Mouse (Mus musculus) heart, embryonic 12.5 days (tissue): Measurements from ENCODE around the gene Zfp865. TPM values are rescaled to one million over a fixed set of nuclear protein-coding genes. Genes with fewer than 3 reads are reported as not detected.

ENCODE experiments used
- ATAC-seq: fragments of 200-750 bp; cut with Nextera tagmentation; 2 replicates; pipeline ENCODE4 v1.8.0; 2017; ENCODE audit warnings: moderate TSS enrichment, moderate library complexity; ENCODE audit not compliant: insufficient number of reproducible peaks, low FRiP score
- H3K27ac ChIP-seq: fragments of 300-500 bp; sonication (generic); 2 replicates; pipeline ENCODE4 v1.5.1; 2016; ENCODE audit warnings: mild to moderate bottlenecking, moderate library complexity; ENCODE audit not compliant: poor library complexity, severe bottlenecking
- H3K27me3 ChIP-seq: fragments of 300-500 bp; sonication (generic); replicated peaks from 2 replicates; pipeline ENCODE4 v1.6.1; 2016; ENCODE audit warnings: mild to moderate bottlenecking, moderate library complexity
- H3K36me3 ChIP-seq: fragments of 300-500 bp; sonication (generic); 2 replicates; pipeline ENCODE4 v1.6.1; 2016; ENCODE audit warnings: mild to moderate bottlenecking, moderate library complexity
- H3K4me1 ChIP-seq: fragments of 300-500 bp; sonication (generic); replicated peaks from 2 replicates; pipeline ENCODE4 v1.6.1; 2016; ENCODE audit warnings: mild to moderate bottlenecking
- H3K4me2 ChIP-seq: fragments of 300-500 bp; sonication (generic); 2 replicates; pipeline ENCODE4 v1.6.1; 2016; ENCODE audit warnings: mild to moderate bottlenecking, moderate library complexity
- H3K4me3 ChIP-seq: fragments of 300-500 bp; sonication (generic); 2 replicates; pipeline ENCODE4 v1.5.1; 2016; ENCODE audit warnings: mild to moderate bottlenecking
- H3K9ac ChIP-seq: fragments of 300-500 bp; sonication (generic); 2 replicates; pipeline ENCODE4 v1.6.1; 2016; ENCODE audit warnings: mild to moderate bottlenecking, moderate library complexity
- H3K9me3 ChIP-seq: fragments of 300-500 bp; sonication (generic); replicated peaks from 2 replicates; pipeline ENCODE4 v1.6.1; 2016; ENCODE audit warnings: mild to moderate bottlenecking, moderate library complexity
- WGBS: fragments of 180-500 bp; shearing (Covaris S2); methylation state at CpG from one replicate; pipeline ENCODE4 v1.1.7; 2016; 5-methylcytosine and 5-hydroxymethylcytosine counted together
- polyA plus RNA-seq: library from polyadenylated mRNA; unstranded; fragments of >200 nt; fragmentation: Nextera tagmentation; extraction: Ambion mirVana; gene quantifications from 2 replicates; pipeline ENCODE4 v1.2.1, GENCODE M21; 2016

Gene Zfp865
- polyA plus RNA-seq, 1 experiment from 2014 or later, result 5.1 TPM

DNA sequence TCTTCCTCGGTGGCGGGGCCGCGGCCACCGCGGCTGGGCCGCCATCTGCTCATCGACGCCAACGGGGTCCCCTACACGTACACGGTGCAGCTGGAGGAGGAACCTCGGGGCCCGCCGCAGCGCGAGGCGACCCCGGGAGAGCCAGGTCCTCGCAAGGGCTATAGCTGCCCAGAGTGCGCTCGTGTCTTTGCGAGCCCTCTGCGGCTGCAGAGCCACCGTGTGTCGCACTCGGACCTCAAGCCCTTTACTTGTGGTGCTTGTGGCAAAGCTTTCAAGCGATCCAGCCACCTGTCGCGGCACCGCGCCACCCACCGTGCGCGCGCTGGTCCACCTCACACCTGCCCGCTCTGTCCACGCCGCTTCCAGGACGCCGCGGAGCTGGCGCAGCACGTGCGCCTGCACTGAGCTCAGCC is 32.8 kb downstream of the Zfp865 start:
- ATAC-seq, result no peak
- Histone ChIP-seq H3K4me1 (peaks cover 41% of the 10 kb centered on the region), H3K27me3 (peaks cover 64% of the 10 kb centered on the region), H3K27ac (no peak overlapping the region), H3K9me3 (no peaks in the 10 kb centered on the region), H3K4me3 (peak overlapping the region; percentile 91), H3K4me2 (peak overlapping the region; percentile 88), H3K9ac (peak overlapping the region; percentile 88), H3K36me3 (no peaks in the 10 kb centered on the region)
- 6% methylated on average over 45 of the region's 45 CpGs for WGBS

DNA sequence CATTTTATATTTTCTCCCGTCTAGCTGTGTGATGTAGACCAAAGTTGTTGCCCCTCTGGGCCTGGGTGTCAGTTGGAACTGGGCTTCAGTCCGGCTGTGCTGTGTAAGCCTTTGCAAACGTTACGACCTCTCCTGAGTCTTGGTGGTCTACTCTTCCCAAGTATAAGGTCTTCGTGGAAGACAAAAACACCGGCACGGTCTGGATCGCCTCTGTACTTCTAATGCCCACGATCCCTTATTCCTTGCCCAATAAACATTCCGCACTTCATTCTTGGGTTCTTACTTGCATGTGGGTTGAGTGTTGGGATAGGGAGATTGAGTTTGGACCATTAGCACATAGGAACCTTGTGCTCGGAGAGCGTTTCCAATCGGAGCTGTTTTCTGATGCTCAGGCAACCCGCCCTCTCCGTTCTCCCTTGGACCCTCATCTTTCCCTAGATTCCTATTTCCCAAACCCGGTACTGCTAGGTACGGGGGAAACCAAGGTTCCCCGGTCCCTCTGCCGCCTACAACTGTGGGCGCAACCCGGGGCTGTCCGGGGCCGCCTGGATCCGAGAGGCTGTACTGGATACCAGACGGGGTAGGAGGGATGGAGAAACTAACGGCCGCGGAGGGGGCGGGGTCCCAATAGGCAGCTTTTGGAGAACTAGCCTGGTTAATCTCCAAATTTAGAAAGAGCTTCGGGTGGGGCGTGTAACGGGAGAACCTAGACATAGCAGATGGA is 33.4 kb downstream of the Zfp865 start:
- H3K9ac ChIP-seq, result peak overlapping the region; percentile 47
- WGBS, result 7% methylated on average over 32 of the region's 32 CpGs
- H3K36me3 ChIP-seq, result no peaks in the 10 kb centered on the region
- peak overlapping the region; percentile 88 for H3K4me2 ChIP-seq
- no peaks in the 10 kb centered on the region for H3K9me3 ChIP-seq
- peak overlapping the region; percentile 91 for H3K4me3 ChIP-seq
- no peak for ATAC-seq
- H3K27ac ChIP-seq, result no peak overlapping the region
- H3K27me3 ChIP-seq, result peaks cover 70% of the 10 kb centered on the region
- H3K4me1 ChIP-seq, result peaks cover 41% of the 10 kb centered on the region

DNA sequence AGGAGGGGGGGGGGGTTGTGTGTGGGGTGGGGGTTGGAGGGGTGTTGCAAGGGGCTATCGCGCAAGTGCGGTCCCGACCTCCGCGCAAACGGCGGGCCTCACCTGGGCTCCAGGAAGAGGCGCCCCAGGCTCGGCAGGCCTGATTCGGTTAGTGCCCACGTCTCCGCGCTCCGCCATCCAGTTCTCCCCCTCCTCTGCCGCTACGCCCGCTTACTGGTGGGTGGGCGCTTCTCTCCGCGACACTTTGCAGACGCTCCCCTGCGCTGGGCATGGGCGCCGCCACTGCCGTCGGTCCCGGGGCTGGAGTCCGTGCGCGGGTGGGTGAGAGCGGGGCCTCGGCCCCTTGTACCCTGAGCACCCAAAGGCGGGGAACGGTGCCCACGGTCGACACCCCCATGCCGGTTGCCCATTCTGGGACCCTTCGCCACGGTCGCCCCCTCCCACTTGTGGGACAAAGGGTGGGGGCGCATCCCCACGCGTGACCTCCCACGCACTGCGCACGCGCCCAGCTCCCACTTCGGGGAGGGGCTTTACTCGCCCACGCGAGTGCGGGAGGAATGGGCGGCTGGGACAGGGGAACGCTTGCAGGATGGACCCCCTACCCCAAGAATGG is 36.6 kb downstream of the Zfp865 start:
- ATAC-seq, result no peak
- peak overlapping the region; percentile 64 for H3K4me2 ChIP-seq
- no peaks in the 10 kb centered on the region for H3K9me3 ChIP-seq
- H3K4me1 ChIP-seq, result peaks cover 42% of the 10 kb centered on the region
- H3K36me3 ChIP-seq, result no peaks in the 10 kb centered on the region
- 3% methylated on average over 44 of the region's 55 CpGs for WGBS
- peak overlapping the region; percentile 42 for H3K4me3 ChIP-seq
- no peak overlapping the region for H3K27ac ChIP-seq
- peaks cover 72% of the 10 kb centered on the region for H3K27me3 ChIP-seq
- peak overlapping the region; percentile 57 for H3K9ac ChIP-seq

DNA sequence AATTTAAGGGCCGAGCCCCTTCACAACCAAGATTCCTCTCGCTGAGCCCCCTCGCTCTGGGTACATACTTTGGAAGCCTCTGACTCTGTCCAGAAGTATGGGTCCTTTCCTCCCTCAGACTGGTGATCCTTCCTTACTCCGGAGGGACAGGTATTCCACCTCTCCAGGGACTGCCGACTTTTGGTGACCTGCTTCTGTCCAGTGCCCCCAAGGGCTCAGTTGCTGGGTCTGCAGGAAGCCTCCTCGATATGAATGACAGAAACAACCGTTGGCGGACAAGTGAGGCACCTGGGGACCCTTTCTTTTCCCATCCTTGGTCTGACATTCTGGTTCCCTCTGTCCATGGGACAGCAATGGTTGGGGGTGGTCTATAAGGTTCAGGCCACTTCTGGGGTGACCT is 37.2 kb downstream of the Zfp865 start:
- Histone ChIP-seq H3K9me3 (no peaks in the 10 kb centered on the region), H3K4me2 (peak overlapping the region; percentile 64; the same call in 1 of the 2 replicates), H3K36me3 (no peaks in the 10 kb centered on the region), H3K27ac (no peak overlapping the region), H3K27me3 (peaks cover 66% of the 10 kb centered on the region), H3K4me1 (peaks cover 35% of the 10 kb centered on the region), H3K9ac (no peak overlapping the region), H3K4me3 (peak overlapping the region; percentile 42; the same call in 1 of the 2 replicates)
- 31% methylated on average over 8 of the region's 8 CpGs for WGBS
- ATAC-seq, result no peak

DNA sequence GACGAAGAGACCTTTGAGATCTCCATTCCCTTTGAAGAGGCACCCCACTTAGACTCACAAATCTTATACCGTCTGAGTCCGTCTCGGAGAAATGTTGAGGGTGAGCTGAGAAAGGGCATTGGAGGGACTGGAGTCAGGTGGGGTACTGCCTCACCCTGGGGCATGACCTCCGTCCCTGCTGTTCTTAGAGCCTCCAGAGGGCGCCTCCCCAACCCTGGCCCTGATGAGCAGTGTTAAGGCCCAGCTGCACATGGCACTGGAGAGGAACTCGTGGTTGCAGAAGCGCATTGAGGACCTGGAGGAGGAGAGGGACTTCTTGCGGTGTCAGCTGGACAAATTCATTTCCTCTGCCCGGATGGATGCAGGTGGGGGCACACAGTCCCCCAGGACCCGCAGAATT is 37.6 kb downstream of the Zfp865 start:
- no peak overlapping the region for H3K27ac ChIP-seq

DNA sequence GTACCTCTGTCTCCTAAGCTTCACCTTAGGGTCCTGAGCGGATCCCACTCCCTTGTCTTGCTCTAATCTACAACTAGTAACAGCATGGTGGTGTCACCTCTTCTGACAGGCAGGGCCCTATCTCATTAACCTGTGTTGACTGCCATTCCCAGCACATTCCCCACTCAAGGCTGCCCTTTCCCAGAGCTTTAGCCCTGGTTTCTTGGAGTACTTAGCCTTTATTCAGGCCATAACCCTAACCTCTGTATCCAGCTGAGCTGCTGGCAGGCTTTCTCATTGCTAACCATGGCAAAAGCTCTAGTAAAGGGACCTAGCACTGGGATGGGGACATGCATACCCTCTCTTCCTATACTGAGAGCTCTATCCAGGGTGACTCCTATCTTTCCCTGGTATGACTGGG is 38.5 kb downstream of the Zfp865 start:
- Histone ChIP-seq H3K27me3 (peaks cover 53% of the 10 kb centered on the region), H3K4me3 (no peak overlapping the region), H3K9me3 (no peaks in the 10 kb centered on the region), H3K4me2 (no peak overlapping the region), H3K4me1 (peaks cover 28% of the 10 kb centered on the region), H3K27ac (no peak overlapping the region), H3K36me3 (no peaks in the 10 kb centered on the region), H3K9ac (no peak overlapping the region)
- 77% methylated on average over 1 of the region's 1 CpGs for WGBS
- no peak for ATAC-seq

More for the DNA sequence above, 37.6 kb downstream of the Zfp865 start:
- no peak overlapping the region for H3K4me2 ChIP-seq
- no peaks in the 10 kb centered on the region for H3K9me3 ChIP-seq
- peaks cover 61% of the 10 kb centered on the region for H3K27me3 ChIP-seq
- H3K4me3 ChIP-seq, result no peak overlapping the region
- peaks cover 31% of the 10 kb centered on the region for H3K4me1 ChIP-seq
- 32% methylated on average over 11 of the region's 11 CpGs for WGBS
- no peak for ATAC-seq
- H3K9ac ChIP-seq, result no peak overlapping the region
- no peaks in the 10 kb centered on the region for H3K36me3 ChIP-seq

DNA sequence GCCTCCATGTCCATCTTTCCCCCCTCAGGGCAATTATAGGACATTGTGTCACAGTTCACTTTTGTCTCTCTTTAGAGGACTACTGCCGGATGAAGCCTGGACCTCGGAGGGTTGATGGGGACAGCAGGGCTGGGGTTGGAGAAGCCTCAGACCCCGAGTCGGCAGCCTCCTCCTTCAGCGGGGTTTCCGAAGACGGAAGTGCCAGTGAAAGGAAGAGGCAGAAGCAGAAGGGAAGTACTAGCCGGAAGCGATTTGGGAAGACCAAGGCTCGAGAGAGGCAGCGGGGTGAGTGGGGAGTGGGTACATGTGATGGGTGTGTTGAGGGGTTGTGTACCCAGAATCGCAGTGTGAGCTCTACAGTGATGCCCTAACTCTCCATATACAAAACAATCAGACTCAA is 39.2 kb downstream of the Zfp865 start:
- peaks cover 30% of the 10 kb centered on the region for H3K4me1 ChIP-seq
- no peak for ATAC-seq
- H3K4me3 ChIP-seq, result no peak overlapping the region
- H3K27ac ChIP-seq, result no peak overlapping the region
- peaks cover 45% of the 10 kb centered on the region for H3K27me3 ChIP-seq
- H3K9ac ChIP-seq, result no peak overlapping the region
- 91% methylated on average over 12 of the region's 12 CpGs for WGBS
- peak overlapping the region; percentile 92; the same call in 1 of the 2 replicates for H3K4me2 ChIP-seq
- H3K36me3 ChIP-seq, result no peaks in the 10 kb centered on the region
- no peaks in the 10 kb centered on the region for H3K9me3 ChIP-seq

DNA sequence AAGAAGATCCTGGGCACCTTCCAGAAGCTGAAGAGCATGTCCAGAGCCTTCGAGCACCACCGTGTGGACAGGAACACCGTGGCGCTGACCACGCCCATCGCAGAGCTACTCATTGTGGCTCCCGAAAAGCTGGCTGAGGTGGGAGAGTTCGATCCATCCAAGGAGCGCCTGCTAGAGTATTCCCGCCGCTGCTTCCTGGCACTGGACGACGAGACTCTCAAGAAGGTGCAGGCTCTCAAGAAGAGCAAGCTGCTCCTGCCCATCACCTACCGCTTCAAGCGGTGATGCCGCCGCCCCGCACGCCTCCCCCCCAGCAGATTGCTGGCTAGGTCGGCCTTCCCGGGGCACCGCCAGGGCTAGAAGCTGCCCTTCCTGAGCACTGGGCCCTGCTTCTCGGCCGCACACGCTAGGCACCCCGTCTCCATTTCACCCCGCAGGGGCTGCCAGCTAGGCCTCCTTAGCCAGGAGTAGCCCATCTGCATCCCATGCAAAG is 40.1 kb downstream of the Zfp865 start:
- H3K27me3 ChIP-seq, result peaks cover 37% of the 10 kb centered on the region
- H3K4me2 ChIP-seq, result peak overlapping the region; percentile 92
- no peak for ATAC-seq
- H3K36me3 ChIP-seq, result no peaks in the 10 kb centered on the region
- 2% methylated on average over 27 of the region's 27 CpGs for WGBS
- H3K9ac ChIP-seq, result peak overlapping the region; percentile 93
- H3K4me3 ChIP-seq, result peak overlapping the region; percentile 83
- H3K27ac ChIP-seq, result peak overlapping the region; percentile 99
- no peaks in the 10 kb centered on the region for H3K9me3 ChIP-seq
- H3K4me1 ChIP-seq, result peaks cover 33% of the 10 kb centered on the region

DNA sequence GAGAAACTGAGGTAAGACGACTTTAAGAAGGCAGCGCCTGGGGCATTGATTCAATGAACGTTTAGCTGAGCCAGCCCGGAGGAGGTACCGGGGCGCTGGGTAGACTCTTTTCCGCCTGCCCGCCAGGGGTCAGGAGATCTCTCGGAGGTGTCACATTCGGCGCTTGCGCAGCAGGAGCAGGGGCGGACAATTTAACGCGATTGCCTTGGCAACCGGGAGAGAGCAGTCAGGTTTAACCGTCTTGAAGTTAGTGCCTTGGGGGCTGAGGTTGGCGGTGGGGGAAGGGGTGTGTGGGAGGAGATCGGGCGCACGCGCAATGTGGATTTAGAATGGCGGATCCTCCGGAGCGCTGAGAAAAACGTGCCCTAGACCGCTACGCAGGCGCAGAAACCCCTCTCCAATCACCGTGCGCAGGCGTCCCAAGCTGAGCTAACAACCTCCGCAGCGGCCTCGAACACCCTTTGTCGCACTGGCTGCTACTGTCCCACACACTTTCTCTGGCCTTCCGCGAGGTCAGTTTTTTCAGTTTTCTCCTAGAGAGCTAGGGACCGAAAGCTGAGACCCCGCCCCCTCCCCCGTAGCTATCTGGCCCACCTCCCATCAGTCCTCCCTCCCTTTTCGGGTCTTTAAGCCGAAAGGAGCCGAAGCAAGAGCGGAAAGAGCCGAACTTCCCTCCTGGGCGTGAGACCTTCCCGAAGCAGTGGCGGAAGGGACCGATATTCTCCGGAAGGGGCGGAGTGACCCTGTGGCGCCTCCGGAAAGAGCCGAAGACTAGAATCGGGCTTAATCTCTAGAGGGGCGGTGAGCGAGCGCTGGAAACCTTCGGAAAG is 41.0 kb downstream of the Zfp865 start:
- ATAC-seq, result peak; percentile 91
- peaks cover 5% of the 10 kb centered on the region for H3K36me3 ChIP-seq
- H3K4me2 ChIP-seq, result peak overlapping the region; percentile 92
- H3K9me3 ChIP-seq, result no peaks in the 10 kb centered on the region
- peak overlapping the region; percentile 99 for H3K27ac ChIP-seq
- WGBS, result under 1% methylated on average over 60 of the region's 60 CpGs
- peaks cover 42% of the 10 kb centered on the region for H3K4me1 ChIP-seq
- peak overlapping the region; percentile 83 for H3K4me3 ChIP-seq
- H3K27me3 ChIP-seq, result peaks cover 28% of the 10 kb centered on the region
- peak overlapping the region; percentile 93 for H3K9ac ChIP-seq

DNA sequence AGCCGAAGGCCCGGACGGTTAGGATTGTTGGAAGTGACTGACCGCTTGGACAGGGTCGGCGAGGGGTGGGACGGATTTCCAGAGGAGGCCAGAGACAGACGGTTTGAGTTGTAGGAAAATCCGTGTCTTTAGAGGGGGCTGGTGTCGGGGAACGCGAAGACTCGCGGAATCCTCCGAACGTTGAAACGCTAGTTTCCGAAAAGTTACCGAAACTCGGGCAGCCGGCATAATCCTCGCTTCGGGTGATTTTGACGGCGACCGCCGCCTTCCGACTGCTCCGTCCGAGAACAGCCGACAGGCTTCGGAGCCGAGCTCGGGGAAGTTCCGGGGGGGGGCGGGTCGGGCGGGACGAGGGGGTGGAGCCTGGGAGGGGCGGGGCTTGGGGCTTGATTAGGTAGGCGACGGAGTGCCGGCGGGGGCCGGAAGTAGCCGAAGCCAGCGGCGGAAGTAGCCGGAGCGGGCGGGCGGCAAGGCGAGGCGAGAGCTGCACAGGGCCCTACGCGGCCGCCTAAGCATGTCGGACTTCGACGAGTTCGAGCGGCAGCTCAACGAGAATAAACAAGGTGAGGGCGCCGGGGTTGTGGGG is 41.7 kb downstream of the Zfp865 start, which contains the start of gene U2af2:
Gene U2af2 (plus strand): TSS at position 370 of the 586 bp plus-strand sequence.
- Histone ChIP-seq H3K36me3 (peaks cover 12% of the 10 kb centered on the region), H3K4me3 (peak within 1 kb of the TSS; percentile 83), H3K27ac (peak within 1 kb of the TSS; percentile 99), H3K9ac (peak within 1 kb of the TSS; percentile 93), H3K4me1 (peaks cover 43% of the 10 kb centered on the region), H3K27me3 (peaks cover 21% of the 10 kb centered on the region), H3K9me3 (no peaks in the 10 kb centered on the region), H3K4me2 (peak within 1 kb of the TSS; percentile 92)
- ATAC-seq, result peak; percentile 88
- WGBS, result under 1% methylated on average over 53 of the region's 65 CpGs
